Mouse (Mus musculus) C2C12 (cell line): ENCODE data around the gene Bend3. TPM values are rescaled to one million over a fixed set of nuclear protein-coding genes. Genes with fewer than 3 reads are reported as not detected.
A peak's percentile ranks its signal among the peaks of the same experiment; 100 is the strongest.

Experiments used
- H3K27me3 ChIP-seq: one replicate; pipeline ENCODE4 v1.6.1; 2011; ENCODE audit not compliant: control insufficient read depth, insufficient read depth, insufficient read length
- H3K36me3 ChIP-seq: one replicate; pipeline ENCODE4 v1.6.1; 2011; ENCODE audit not compliant: control insufficient read depth, insufficient read depth
- H3K4me3 ChIP-seq: one replicate; pipeline ENCODE4 v1.5.1; 2011; ENCODE audit warnings: mild to moderate bottlenecking, control low read depth; ENCODE audit not compliant: poor library complexity, insufficient read depth, severe bottlenecking
- H3K79me2 ChIP-seq: one replicate; pipeline ENCODE4 v1.6.1; 2011; ENCODE audit not compliant: control insufficient read depth, insufficient read depth
- H3K79me3 ChIP-seq: one replicate; pipeline ENCODE4 v1.6.1; 2011; ENCODE audit warnings: low read depth, control low read depth
- H3ac ChIP-seq: one replicate; pipeline ENCODE3; 2011; ENCODE audit warnings: low read depth; ENCODE audit not compliant: control insufficient read depth, insufficient read length
- CEBPB ChIP-seq: IDR thresholded peaks from one replicate; pipeline ENCODE4 v1.6.1; 2011; ENCODE audit warnings: low read depth, mild to moderate bottlenecking, control low read depth, moderate library complexity
- CTCF ChIP-seq: IDR thresholded peaks from one replicate; pipeline ENCODE4 v1.5.1; 2011; ENCODE audit not compliant: control insufficient read depth, insufficient read depth, insufficient read length
- FOSL1 ChIP-seq: IDR thresholded peaks from one replicate; pipeline ENCODE4 v1.8.0; 2011; ENCODE audit warnings: mild to moderate bottlenecking, low read length; ENCODE audit not compliant: poor library complexity, insufficient read depth, severe bottlenecking
- MAX ChIP-seq: IDR thresholded peaks from one replicate; pipeline ENCODE4 v1.6.1; 2011; ENCODE audit warnings: mild to moderate bottlenecking, control low read depth
- MYOD1 ChIP-seq: IDR thresholded peaks from one replicate; pipeline ENCODE4 v1.6.1; 2011; ENCODE audit warnings: low read depth; ENCODE audit not compliant: control insufficient read depth, insufficient read length
- MYOG ChIP-seq: IDR thresholded peaks from one replicate; pipeline ENCODE4 v1.6.1; 2011; ENCODE audit not compliant: control insufficient read depth, insufficient read length; ENCODE audit errors: extremely low read depth
- USF1 ChIP-seq: IDR thresholded peaks from one replicate; pipeline ENCODE4 v1.6.1; 2011; ENCODE audit warnings: low read depth, mild to moderate bottlenecking, control low read depth, moderate library complexity
- long read RNA-seq, 2 experiments: library from polyadenylated mRNA; unstranded; transcript quantifications; one replicate each; pipeline ENCODE4 v2.0.0; 2019 to 2020
- polyA plus RNA-seq: library from polyadenylated mRNA; unstranded; fragments of >200 nt; fragmentation: generic; extraction: Trizol; gene quantifications from one replicate; pipeline ENCODE4 v1.2.1, GENCODE M21; 2012; ENCODE audit warnings: missing spikeins

Bend3 gene
- polyA plus RNA-seq = 7.0 TPM
- long read RNA-seq, experiment 1 = 0 reads
- long read RNA-seq, experiment 2, full-length matches to known transcripts = 2 of 5 reads
- long read RNA-seq, experiment 2, partial matches to known transcripts = 0 of 5 reads
- long read RNA-seq, experiment 2, other reads (novel, unspliced or antisense) = 3 of 5 reads

GRCm38 (mm10) chr10:43478751-43479435 lies at the start of gene Bend3:
Gene Bend3, plus strand, starts transcription at chr10:43478831.
- Histone ChIP-seq H3K4me3 (peak within 1 kb of the TSS; percentile 55), H3K79me2 (peaks cover 41% of the 10 kb centered on the region), H3K27me3 (no peaks in the 10 kb centered on the region), H3K36me3 (no peaks in the 10 kb centered on the region), H3K79me3 (peaks cover 32% of the 10 kb centered on the region), H3ac (peak within 1 kb of the TSS; percentile 78)
- TF ChIP-seq MYOD1 = no peak
- TF ChIP-seq CTCF = no peak
- no peak for TF ChIP-seq MAX
- TF ChIP-seq FOSL1 = no peak
- no peak for TF ChIP-seq CEBPB
- TF ChIP-seq USF1 = no peak
- TF ChIP-seq MYOG = no peak

DNA sequence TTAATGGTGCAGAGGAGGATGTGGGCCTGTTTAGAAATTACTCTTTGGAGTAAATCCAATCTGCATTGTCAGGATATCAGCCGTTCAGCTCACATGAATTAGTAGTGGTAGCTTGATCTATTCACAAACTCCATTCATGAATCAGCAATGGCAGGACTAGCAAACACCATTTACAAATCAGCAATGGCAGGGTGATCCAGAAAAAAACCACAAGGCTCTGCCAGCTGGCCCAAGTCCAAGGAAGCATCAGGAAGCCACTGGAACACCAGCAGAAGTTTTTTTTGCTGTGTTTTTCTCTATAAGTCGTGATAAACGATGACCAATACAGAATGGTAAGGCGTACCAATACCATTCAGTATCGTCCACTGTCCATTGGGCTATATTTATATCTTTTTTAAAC lies 48.0 kb upstream of the Bend3 start:
- Histone ChIP-seq H3K36me3 (no peaks in the 10 kb centered on the region), H3ac (no peak overlapping the region), H3K4me3 (no peak overlapping the region), H3K79me3 (no peaks in the 10 kb centered on the region), H3K79me2 (no peaks in the 10 kb centered on the region), H3K27me3 (no peaks in the 10 kb centered on the region)
- TF ChIP-seq MYOG (no peak), CEBPB (no peak), USF1 (no peak), MAX (no peak), MYOD1 (no peak), FOSL1 (no peak), CTCF (no peak)

DNA sequence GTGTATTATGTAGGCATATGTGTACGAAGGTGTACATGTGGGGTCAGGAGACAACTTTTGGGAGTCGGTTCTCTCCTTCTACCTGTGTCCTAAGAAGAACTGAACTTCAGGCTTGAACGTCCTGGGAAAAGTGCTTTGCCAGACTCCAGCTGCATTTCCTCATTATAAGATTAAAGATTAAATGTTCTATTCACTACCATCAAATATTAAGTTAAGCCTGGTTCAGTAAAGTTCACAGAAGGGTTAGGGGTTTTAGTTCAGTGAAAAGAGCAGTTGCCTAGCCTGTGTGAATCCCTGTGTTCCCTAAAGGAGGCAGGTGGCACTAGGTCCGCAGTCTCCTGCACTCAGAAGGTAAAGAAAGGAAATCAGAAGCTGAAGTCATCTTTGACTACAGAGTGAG lies 44.3 kb upstream of the Bend3 start:
- no peak overlapping the region for H3K4me3 ChIP-seq
- no peaks in the 10 kb centered on the region for H3K79me3 ChIP-seq
- H3K27me3 ChIP-seq = no peaks in the 10 kb centered on the region
- no peak overlapping the region for H3ac ChIP-seq
- no peaks in the 10 kb centered on the region for H3K36me3 ChIP-seq
- no peak for TF ChIP-seq USF1
- no peak for TF ChIP-seq CEBPB
- no peak for TF ChIP-seq MYOG
- TF ChIP-seq FOSL1 = no peak
- no peak for TF ChIP-seq CTCF
- no peak for TF ChIP-seq MYOD1
- no peak for TF ChIP-seq MAX
- H3K79me2 ChIP-seq = no peaks in the 10 kb centered on the region

DNA sequence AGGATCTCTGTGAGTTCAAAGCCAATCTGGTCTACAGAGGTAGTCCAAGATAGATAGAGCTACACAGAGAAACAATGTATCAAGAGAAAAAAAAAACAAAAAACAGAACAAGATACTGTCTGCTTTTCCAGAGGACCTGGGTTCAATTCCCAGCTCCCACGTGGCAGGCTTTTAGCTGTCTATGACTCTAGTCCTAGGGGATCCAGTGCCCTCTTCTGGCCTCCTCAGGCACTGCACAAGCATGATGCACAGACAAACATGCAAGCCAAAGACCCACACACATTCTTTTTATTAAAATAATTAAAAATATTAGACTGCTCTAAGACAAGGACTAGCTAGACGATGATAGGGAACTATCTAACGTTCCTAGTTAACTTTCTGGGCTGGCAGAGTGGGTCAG lies 42.9 kb upstream of the Bend3 start:
- H3K27me3 ChIP-seq = no peaks in the 10 kb centered on the region
- H3ac ChIP-seq = no peak overlapping the region
- H3K79me3 ChIP-seq = no peaks in the 10 kb centered on the region
- TF ChIP-seq CEBPB (no peak), MAX (no peak), FOSL1 (no peak), USF1 (no peak), MYOG (no peak), CTCF (no peak), MYOD1 (no peak)
- no peak overlapping the region for H3K4me3 ChIP-seq
- H3K36me3 ChIP-seq = no peaks in the 10 kb centered on the region
- no peaks in the 10 kb centered on the region for H3K79me2 ChIP-seq

DNA sequence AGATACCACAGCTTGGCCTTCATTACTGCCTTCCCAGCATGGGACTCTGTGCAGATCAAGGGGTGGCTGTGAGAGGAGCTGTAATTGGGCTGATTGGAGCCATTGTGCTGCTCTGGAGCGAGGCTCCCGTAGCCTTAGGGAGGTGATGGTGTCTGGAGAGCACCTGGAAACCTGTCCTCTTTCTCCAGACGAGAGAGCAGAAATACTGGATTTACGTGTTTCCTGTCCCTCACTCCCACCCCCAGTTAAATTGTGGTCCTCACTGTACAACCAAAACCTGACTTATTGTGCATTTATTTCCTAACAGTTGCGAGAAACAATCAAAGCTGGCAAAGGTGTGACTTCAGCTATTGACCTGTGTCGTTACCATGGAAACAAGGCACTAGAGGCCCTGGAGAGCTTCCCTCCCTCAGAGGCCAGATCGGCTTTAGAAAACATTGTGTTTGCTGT lies 39.1 kb upstream of the Bend3 start:
- Histone ChIP-seq H3K79me2 (no peaks in the 10 kb centered on the region), H3K4me3 (no peak overlapping the region), H3K27me3 (no peaks in the 10 kb centered on the region), H3ac (no peak overlapping the region), H3K79me3 (no peaks in the 10 kb centered on the region), H3K36me3 (no peaks in the 10 kb centered on the region)
- TF ChIP-seq MAX (no peak), CEBPB (no peak), USF1 (no peak), MYOD1 (no peak), CTCF (no peak), FOSL1 (no peak), MYOG (no peak)
